Mouse (Mus musculus): ENCODE results near the gene Lrig2. TPM values are rescaled to one million over a fixed set of nuclear protein-coding genes. Genes with fewer than 3 reads are reported as not detected.

The Lrig2 gene
- polyA plus RNA-seq, 1 experiment: 2.7 TPM

DNA sequence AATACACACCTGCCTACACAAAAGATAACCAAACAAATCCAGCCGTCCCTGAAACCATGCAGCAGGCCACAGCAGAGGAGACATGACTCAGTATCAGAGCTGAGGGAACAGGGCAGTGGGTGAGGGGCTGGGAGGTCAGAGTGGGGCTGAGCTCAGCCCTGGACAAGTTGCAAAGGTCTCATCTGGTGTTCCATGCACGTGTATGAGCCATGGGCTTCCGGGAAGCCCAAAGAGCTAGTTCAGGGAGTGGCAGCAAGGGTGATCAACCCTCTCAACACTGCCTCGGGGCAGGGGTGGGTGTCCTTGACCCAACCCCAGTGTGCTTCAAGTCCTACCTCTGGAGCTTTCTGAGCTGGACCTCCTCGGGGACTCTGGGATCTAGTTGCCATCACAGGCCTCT lies 153.0 kb downstream of the Lrig2 start:
- Histone ChIP-seq H3K27me3 (ENCODE audit: control insufficient read depth, insufficient read depth, insufficient read length) (no peaks in the 10 kb centered on the region), H3K36me3 (ENCODE audit: control insufficient read depth, insufficient read depth) (no peaks in the 10 kb centered on the region), H3K79me2 (ENCODE audit: control insufficient read depth, insufficient read depth) (no peaks in the 10 kb centered on the region), H3ac (ENCODE audit: control insufficient read depth, insufficient read length, low read depth) (no peak overlapping the region), H3K4me3 (ENCODE audit: insufficient read depth, poor library complexity, severe bottlenecking) (no peak overlapping the region), H3K79me3 (ENCODE audit: low read depth) (no peaks in the 10 kb centered on the region)
- no peak for TF ChIP-seq USF1 (IDR thresholded peaks at IDR 0.05; ENCODE audit: low read depth)
- TF ChIP-seq FOSL1 (IDR thresholded peaks at IDR 0.05; ENCODE audit: insufficient read depth, low read length, poor library complexity, severe bottlenecking): no peak
- no peak for TF ChIP-seq CTCF (IDR thresholded peaks at IDR 0.05; ENCODE audit: control insufficient read depth, insufficient read depth, insufficient read length)
- no peak for TF ChIP-seq MYOD1 (IDR thresholded peaks at IDR 0.05; ENCODE audit: control insufficient read depth, insufficient read length, low read depth)
- TF ChIP-seq MAX (IDR thresholded peaks at IDR 0.05): no peak
- no peak for TF ChIP-seq CEBPB (IDR thresholded peaks at IDR 0.05; ENCODE audit: low read depth)
- TF ChIP-seq MYOG (IDR thresholded peaks at IDR 0.05; ENCODE audit: control insufficient read depth, extremely low read depth, insufficient read length): no peak

DNA sequence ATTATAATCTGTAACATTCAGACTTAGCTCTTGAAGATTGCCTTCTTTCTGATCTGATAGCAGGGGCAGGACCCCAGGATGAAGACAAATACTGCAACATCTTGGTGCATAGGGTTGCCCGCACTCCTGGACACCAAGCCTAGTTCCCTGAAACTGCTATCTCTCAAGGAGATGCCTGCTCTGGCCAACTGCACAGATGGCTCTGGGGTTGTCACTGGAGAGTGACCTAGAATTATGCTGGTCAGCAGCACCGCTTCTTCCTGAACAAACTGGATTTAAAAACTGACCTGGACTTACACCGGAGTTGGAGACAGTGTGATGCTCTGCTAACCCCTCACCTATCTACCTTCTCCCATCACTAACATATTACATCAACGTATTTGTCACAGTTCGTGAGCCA lies 155.6 kb downstream of the Lrig2 start:
- H3ac ChIP-seq (ENCODE audit: control insufficient read depth, insufficient read length, low read depth): no peak overlapping the region
- no peaks in the 10 kb centered on the region for H3K36me3 ChIP-seq (ENCODE audit: control insufficient read depth, insufficient read depth)
- H3K4me3 ChIP-seq (ENCODE audit: insufficient read depth, poor library complexity, severe bottlenecking): no peak overlapping the region
- H3K79me3 ChIP-seq (ENCODE audit: low read depth): no peaks in the 10 kb centered on the region
- H3K27me3 ChIP-seq (ENCODE audit: control insufficient read depth, insufficient read depth, insufficient read length): no peaks in the 10 kb centered on the region
- H3K79me2 ChIP-seq (ENCODE audit: control insufficient read depth, insufficient read depth): no peaks in the 10 kb centered on the region
- TF ChIP-seq MYOD1 (IDR thresholded peaks at IDR 0.05; ENCODE audit: control insufficient read depth, insufficient read length, low read depth): no peak
- no peak for TF ChIP-seq CTCF (IDR thresholded peaks at IDR 0.05; ENCODE audit: control insufficient read depth, insufficient read depth, insufficient read length)
- no peak for TF ChIP-seq MYOG (IDR thresholded peaks at IDR 0.05; ENCODE audit: control insufficient read depth, extremely low read depth, insufficient read length)
- TF ChIP-seq USF1 (IDR thresholded peaks at IDR 0.05; ENCODE audit: low read depth): no peak
- no peak for TF ChIP-seq MAX (IDR thresholded peaks at IDR 0.05)
- TF ChIP-seq CEBPB (IDR thresholded peaks at IDR 0.05; ENCODE audit: low read depth): no peak
- no peak for TF ChIP-seq FOSL1 (IDR thresholded peaks at IDR 0.05; ENCODE audit: insufficient read depth, low read length, poor library complexity, severe bottlenecking)

DNA sequence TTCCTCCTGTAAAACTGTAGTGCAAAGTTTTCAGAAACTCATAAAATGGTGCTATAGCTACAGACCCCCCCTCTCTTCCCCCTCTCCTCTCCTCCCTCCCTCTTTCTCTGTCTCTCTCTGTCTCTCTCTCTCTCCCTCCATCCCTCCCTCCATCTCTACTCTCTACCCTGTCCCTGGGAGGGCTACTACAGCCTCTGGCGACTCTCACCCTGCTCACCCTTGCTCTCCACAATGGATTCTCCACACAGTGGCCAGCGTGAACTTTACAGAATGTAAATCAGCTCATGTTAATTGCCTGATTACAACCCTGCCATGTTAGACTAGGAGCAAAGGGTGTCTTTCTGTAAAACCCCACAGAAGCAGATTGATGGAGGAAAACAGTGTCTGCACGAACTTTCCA lies 157.8 kb downstream of the Lrig2 start:
- H3K4me3 ChIP-seq (ENCODE audit: insufficient read depth, poor library complexity, severe bottlenecking): no peak overlapping the region
- no peaks in the 10 kb centered on the region for H3K36me3 ChIP-seq (ENCODE audit: control insufficient read depth, insufficient read depth)
- H3K79me3 ChIP-seq (ENCODE audit: low read depth): no peaks in the 10 kb centered on the region
- H3K79me2 ChIP-seq (ENCODE audit: control insufficient read depth, insufficient read depth): no peaks in the 10 kb centered on the region
- TF ChIP-seq FOSL1 (IDR thresholded peaks at IDR 0.05; ENCODE audit: insufficient read depth, low read length, poor library complexity, severe bottlenecking) (no peak), MYOD1 (IDR thresholded peaks at IDR 0.05; ENCODE audit: control insufficient read depth, insufficient read length, low read depth) (no peak)
- H3K27me3 ChIP-seq (ENCODE audit: control insufficient read depth, insufficient read depth, insufficient read length): no peaks in the 10 kb centered on the region
- no peak overlapping the region for H3ac ChIP-seq (ENCODE audit: control insufficient read depth, insufficient read length, low read depth)

DNA sequence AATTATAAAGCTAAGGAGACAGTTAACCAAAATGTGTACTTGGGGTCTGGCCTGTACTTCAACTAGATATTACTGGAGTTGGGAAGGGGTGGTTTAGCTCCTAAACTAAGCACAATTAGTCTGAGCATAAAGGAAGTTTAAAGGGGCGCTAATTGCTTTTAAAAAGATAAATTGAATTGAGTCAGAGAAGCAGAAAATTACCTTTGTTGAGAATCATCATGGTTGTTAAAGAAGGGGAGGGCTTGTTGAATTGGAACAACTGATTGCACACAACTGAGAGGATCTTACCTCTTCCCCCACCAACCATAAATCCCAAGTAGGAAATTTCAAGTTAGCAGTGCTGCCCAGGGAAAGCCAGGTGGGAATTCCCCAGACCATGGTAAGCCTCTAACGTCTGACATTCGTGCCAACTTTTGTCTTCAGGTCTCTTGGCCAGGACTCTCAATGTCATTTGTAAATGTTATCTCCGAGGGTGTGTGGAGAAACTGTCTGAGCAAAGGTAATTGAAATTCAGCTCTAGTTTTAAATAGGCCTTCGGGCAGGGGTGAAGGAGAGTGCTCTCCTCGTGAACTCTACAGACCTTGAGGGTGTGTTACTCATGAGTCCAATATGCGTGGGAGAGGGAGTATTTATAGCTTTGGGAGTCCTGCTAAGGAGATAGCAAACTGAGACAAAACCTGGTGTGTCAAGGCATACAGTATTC lies 159.2 kb downstream of the Lrig2 start:
- Histone ChIP-seq H3K27me3 (ENCODE audit: control insufficient read depth, insufficient read depth, insufficient read length) (no peaks in the 10 kb centered on the region), H3K79me3 (ENCODE audit: low read depth) (no peaks in the 10 kb centered on the region), H3K79me2 (ENCODE audit: control insufficient read depth, insufficient read depth) (no peaks in the 10 kb centered on the region), H3K36me3 (ENCODE audit: control insufficient read depth, insufficient read depth) (no peaks in the 10 kb centered on the region), H3K4me3 (ENCODE audit: insufficient read depth, poor library complexity, severe bottlenecking) (no peak overlapping the region), H3ac (ENCODE audit: control insufficient read depth, insufficient read length, low read depth) (no peak overlapping the region)
- TF ChIP-seq FOSL1 (IDR thresholded peaks at IDR 0.05; ENCODE audit: insufficient read depth, low read length, poor library complexity, severe bottlenecking) (no peak), CTCF (IDR thresholded peaks at IDR 0.05; ENCODE audit: control insufficient read depth, insufficient read depth, insufficient read length) (no peak), MYOD1 (IDR thresholded peaks at IDR 0.05; ENCODE audit: control insufficient read depth, insufficient read length, low read depth) (no peak), CEBPB (IDR thresholded peaks at IDR 0.05; ENCODE audit: low read depth) (no peak), USF1 (IDR thresholded peaks at IDR 0.05; ENCODE audit: low read depth) (no peak), MAX (IDR thresholded peaks at IDR 0.05) (no peak), MYOG (IDR thresholded peaks at IDR 0.05; ENCODE audit: control insufficient read depth, extremely low read depth, insufficient read length) (no peak)

DNA sequence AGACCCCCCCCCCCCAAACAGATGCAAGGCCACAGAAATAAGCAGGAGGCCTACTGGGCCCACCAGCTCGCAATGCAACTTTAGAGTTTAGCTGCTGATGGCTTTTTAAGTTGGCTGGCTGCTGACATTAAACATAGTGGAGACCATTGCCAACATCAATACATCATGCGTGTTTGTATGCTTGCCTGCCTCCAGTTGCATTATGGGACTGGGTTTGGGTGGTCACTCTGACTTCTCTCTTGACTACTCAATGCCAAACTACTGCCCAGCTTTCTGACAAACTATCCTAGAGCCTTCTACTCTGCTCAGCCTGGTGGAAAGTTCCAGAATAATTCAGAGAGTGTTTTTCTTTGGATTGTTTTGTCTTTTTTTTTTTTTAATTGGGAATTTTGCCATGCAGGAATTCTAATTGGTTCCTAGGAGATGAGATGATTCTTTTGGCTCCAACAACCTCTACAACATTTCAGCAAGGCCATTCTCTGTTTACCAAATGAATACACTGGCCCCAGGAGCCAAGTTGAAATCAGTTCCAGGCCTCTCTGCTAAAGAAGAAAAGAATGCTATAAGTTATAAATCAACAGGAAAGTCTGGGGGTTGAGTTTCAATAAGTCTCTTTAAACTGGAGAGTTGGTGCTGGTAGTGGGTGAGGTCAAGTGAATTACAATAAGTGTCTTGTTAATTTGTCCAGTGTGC lies 161.3 kb downstream of the Lrig2 start:
- H3K4me3 ChIP-seq (ENCODE audit: insufficient read depth, poor library complexity, severe bottlenecking): no peak overlapping the region

More for the DNA sequence above, 161.3 kb downstream of the Lrig2 start:
- no peaks in the 10 kb centered on the region for H3K79me2 ChIP-seq (ENCODE audit: control insufficient read depth, insufficient read depth)
- no peaks in the 10 kb centered on the region for H3K27me3 ChIP-seq (ENCODE audit: control insufficient read depth, insufficient read depth, insufficient read length)
- TF ChIP-seq CEBPB (IDR thresholded peaks at IDR 0.05; ENCODE audit: low read depth): no peak
- TF ChIP-seq USF1 (IDR thresholded peaks at IDR 0.05; ENCODE audit: low read depth): no peak
- no peak for TF ChIP-seq MYOG (IDR thresholded peaks at IDR 0.05; ENCODE audit: control insufficient read depth, extremely low read depth, insufficient read length)
- TF ChIP-seq MYOD1 (IDR thresholded peaks at IDR 0.05; ENCODE audit: control insufficient read depth, insufficient read length, low read depth): no peak
- no peak for TF ChIP-seq MAX (IDR thresholded peaks at IDR 0.05)
- no peaks in the 10 kb centered on the region for H3K79me3 ChIP-seq (ENCODE audit: low read depth)
- H3ac ChIP-seq (ENCODE audit: control insufficient read depth, insufficient read length, low read depth): no peak overlapping the region
- H3K36me3 ChIP-seq (ENCODE audit: control insufficient read depth, insufficient read depth): no peaks in the 10 kb centered on the region

Data from C2C12 (cell line).